Mouse (Mus musculus) forebrain, embryonic 11.5 days (tissue): Measurements from ENCODE around the gene Angpt4. TPM values are rescaled to one million over a fixed set of nuclear protein-coding genes. Genes with fewer than 3 reads are reported as not detected.

ENCODE experiments used
- ATAC-seq: fragments of 200-750 bp; cut with Nextera tagmentation; replicated peaks from 2 replicates; pipeline ENCODE4 v1.8.0; 2017; ENCODE audit warnings: moderate TSS enrichment; ENCODE audit not compliant: low FRiP score
- DNase-seq: peaks from one replicate; pipeline ENCODE4 v3.0.0-alpha.2; 2017; ENCODE audit warnings: low spot score
- H3K27ac ChIP-seq: fragments of 300-500 bp; sonication (generic); 2 replicates; pipeline ENCODE4 v1.5.1; 2014; ENCODE audit warnings: low read depth, low read length
- H3K27me3 ChIP-seq: fragments of 300-500 bp; sonication (generic); 2 replicates; pipeline ENCODE4 v1.6.1; 2014; ENCODE audit warnings: mild to moderate bottlenecking, low read length, mixed read lengths; ENCODE audit not compliant: control insufficient read depth, insufficient read depth
- H3K36me3 ChIP-seq: fragments of 300-500 bp; sonication (generic); 2 replicates; pipeline ENCODE4 v1.6.1; 2014; ENCODE audit warnings: mild to moderate bottlenecking, low read length, moderate library complexity, mixed read lengths; ENCODE audit not compliant: control insufficient read depth, insufficient read depth
- H3K4me1 ChIP-seq: fragments of 300-500 bp; sonication (generic); replicated peaks from 2 replicates; pipeline ENCODE4 v1.6.1; 2014; ENCODE audit warnings: low read length, mixed read lengths; ENCODE audit not compliant: control insufficient read depth, insufficient read depth
- H3K4me2 ChIP-seq: fragments of 300-500 bp; sonication (generic); 2 replicates; pipeline ENCODE4 v1.6.1; 2014; ENCODE audit warnings: low read depth, mild to moderate bottlenecking, low read length, moderate library complexity, mixed read lengths; ENCODE audit not compliant: severe bottlenecking
- H3K4me3 ChIP-seq: fragments of 300-500 bp; sonication (generic); 2 replicates; pipeline ENCODE4 v1.5.1; 2014; ENCODE audit warnings: low read depth, low read length
- H3K9ac ChIP-seq: fragments of 300-500 bp; sonication (generic); 2 replicates; pipeline ENCODE4 v1.6.1; 2014; ENCODE audit warnings: low read length
- H3K9me3 ChIP-seq: fragments of 300-500 bp; sonication (generic); 2 replicates; pipeline ENCODE4 v1.6.1; 2016; ENCODE audit warnings: low read length, mixed read lengths; ENCODE audit not compliant: control insufficient read depth
- WGBS: fragments of 180-500 bp; shearing (Covaris S2); extraction: QIAGEN DNeasy Blood & Tissue Kit; methylation state at CpG from one replicate; pipeline ENCODE4 v1.1.7; 2014; 5-methylcytosine and 5-hydroxymethylcytosine counted together
- polyA plus RNA-seq: library from polyadenylated mRNA; unstranded; fragments of >200 nt; fragmentation: Nextera tagmentation; extraction: Ambion mirVana; gene quantifications from 2 replicates; pipeline ENCODE4 v1.2.1, GENCODE M21; 2014

The Angpt4 gene
- polyA plus RNA-seq, 1 experiment from 2014 or later = not detected

- ATAC-seq (no peak), DNase-seq (no peak)
- no peak overlapping the region for H3K4me3 ChIP-seq
- H3K27ac ChIP-seq = no peak overlapping the region
- no peaks in the 10 kb centered on the region for H3K27me3 ChIP-seq
- no peak overlapping the region for H3K4me2 ChIP-seq
- WGBS = 56% methylated on average over 4 of the region's 4 CpGs
- no peaks in the 10 kb centered on the region for H3K36me3 ChIP-seq
- H3K4me1 ChIP-seq = peaks cover 3% of the 10 kb centered on the region; the same call in 1 of the 2 replicates
- no peaks in the 10 kb centered on the region for H3K9me3 ChIP-seq
- H3K9ac ChIP-seq = no peak overlapping the region
Measured at GRCm38 (mm10) chr2:151921596-151921995, 10.6 kb downstream of the Angpt4 start.

DNA sequence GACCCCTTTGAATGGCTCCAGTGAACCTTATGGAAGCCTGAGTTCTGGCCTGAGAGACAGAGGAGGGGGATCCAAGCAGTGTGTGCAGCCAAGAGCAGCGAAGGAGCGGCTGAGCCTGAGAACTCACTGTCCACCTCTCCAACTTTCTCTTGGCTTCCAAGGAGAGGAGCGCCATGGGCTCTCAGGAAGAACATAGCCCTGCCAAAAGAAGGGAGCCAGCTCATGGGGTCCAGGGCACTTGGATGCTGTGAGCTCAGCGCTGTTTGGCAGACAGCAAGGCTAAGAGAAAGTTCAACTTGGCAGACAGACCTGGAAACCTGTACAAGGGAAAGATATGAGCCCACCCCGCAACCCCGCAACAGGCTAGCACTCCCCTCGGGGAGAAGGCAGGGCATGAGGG is 13.3 kb downstream of the Angpt4 start:
- DNase-seq = no peak
- no peak for ATAC-seq
- no peak overlapping the region for H3K9ac ChIP-seq
- no peak overlapping the region for H3K4me3 ChIP-seq
- no peak overlapping the region for H3K27ac ChIP-seq
- WGBS = 81% methylated on average over 7 of the region's 7 CpGs
- H3K4me1 ChIP-seq = peaks cover 3% of the 10 kb centered on the region; the same call in 1 of the 2 replicates
- no peaks in the 10 kb centered on the region for H3K36me3 ChIP-seq
- no peak overlapping the region for H3K4me2 ChIP-seq
- no peaks in the 10 kb centered on the region for H3K27me3 ChIP-seq
- H3K9me3 ChIP-seq = no peaks in the 10 kb centered on the region

DNA sequence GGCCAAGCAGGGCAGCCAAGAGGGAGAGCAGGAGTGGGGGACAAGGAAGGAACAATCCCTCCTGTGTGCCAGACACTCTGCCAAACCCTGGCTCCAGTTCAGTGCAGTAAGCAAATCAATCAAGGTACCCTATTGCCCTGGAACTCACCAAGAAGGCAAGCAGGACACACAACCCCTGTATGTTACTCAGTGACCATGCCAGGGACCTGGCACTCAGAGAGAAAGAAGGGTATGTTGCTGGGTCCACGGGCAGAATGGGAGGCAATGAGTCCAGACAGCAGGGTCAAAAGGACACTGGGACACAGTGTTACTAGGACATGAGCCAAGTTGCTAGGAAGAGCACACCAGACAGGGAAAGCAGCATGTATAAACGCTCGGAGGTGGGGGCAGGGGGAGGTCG is 14.7 kb downstream of the Angpt4 start:
- H3K4me2 ChIP-seq = no peak overlapping the region
- no peak overlapping the region for H3K4me3 ChIP-seq
- ATAC-seq (no peak), DNase-seq (no peak)
- H3K36me3 ChIP-seq = no peaks in the 10 kb centered on the region
- H3K27me3 ChIP-seq = no peaks in the 10 kb centered on the region
- 68% methylated on average over 4 of the region's 4 CpGs for WGBS
- H3K27ac ChIP-seq = no peak overlapping the region
- H3K4me1 ChIP-seq = peaks cover 3% of the 10 kb centered on the region; the same call in 1 of the 2 replicates
- H3K9ac ChIP-seq = no peak overlapping the region
- no peaks in the 10 kb centered on the region for H3K9me3 ChIP-seq

DNA sequence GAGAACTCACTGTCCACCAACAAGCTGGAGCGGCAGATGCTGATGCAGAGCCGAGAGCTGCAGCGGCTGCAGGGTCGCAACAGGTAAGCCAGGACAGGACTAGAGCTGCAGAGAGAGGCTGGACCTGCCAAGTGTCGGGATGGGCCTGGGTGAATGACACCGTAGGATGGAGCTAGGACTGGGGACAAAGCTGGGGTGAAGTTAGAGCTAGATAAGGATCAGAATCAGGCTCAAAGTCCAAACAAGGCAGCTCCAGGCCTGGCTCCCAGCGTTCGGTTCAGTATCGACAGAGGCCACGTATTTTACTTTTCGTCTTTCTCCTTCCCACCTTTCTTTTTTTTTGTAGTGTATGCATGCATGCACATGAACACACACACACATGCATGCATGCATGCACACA is 16.1 kb downstream of the Angpt4 start:
- H3K4me3 ChIP-seq = no peak overlapping the region
- no peak for ATAC-seq
- 90% methylated on average over 11 of the region's 11 CpGs for WGBS
- no peaks in the 10 kb centered on the region for H3K4me1 ChIP-seq
- H3K9me3 ChIP-seq = no peaks in the 10 kb centered on the region
- H3K27me3 ChIP-seq = no peaks in the 10 kb centered on the region
- no peak for DNase-seq
- no peak overlapping the region for H3K27ac ChIP-seq
- no peaks in the 10 kb centered on the region for H3K36me3 ChIP-seq
- no peak overlapping the region for H3K9ac ChIP-seq
- no peak overlapping the region for H3K4me2 ChIP-seq

DNA sequence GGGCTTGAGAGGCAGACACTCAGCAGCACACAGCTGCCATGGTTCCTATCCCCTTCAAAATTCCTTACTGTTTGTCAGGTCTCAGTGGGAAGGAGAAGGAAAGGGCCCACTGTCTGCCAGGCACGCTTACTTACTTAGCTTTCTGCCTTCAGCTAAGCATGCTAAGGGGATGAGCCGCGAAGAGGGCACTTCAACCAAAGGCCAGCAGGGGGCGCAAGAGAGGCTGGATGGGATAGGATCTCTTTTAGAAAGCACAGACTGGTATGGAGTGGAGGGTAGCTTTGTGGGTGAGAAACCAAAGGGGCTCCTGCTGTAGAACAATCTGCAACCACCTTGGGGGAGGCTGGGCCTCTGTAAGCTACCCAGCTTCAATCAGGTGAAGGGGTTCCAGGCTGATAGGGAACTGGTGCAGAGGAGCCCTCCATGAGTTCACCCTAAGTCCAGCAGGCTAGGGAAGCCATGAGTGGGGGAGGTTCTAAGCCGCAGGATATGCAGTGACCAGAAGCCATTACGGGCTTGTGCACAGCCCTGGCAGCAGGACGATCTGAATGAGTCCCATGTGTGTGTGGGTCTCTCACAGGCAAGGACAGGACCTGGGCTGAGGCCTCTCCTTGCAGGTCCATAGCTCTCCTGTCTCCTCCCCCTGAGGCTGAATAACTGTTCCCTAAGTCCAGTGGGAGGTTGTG is 19.5 kb downstream of the Angpt4 start:
- H3K9me3 ChIP-seq = no peaks in the 10 kb centered on the region
- DNase-seq (peak; percentile 91), ATAC-seq (peak; percentile 81)
- no peak overlapping the region for H3K27ac ChIP-seq
- no peak overlapping the region for H3K9ac ChIP-seq
- no peaks in the 10 kb centered on the region for H3K4me1 ChIP-seq
- H3K27me3 ChIP-seq = no peaks in the 10 kb centered on the region
- no peaks in the 10 kb centered on the region for H3K36me3 ChIP-seq
- 32% methylated on average over 7 of the region's 7 CpGs for WGBS
- H3K4me2 ChIP-seq = no peak overlapping the region
- H3K4me3 ChIP-seq = no peak overlapping the region

GRCm38 (mm10) chr2:151937893-151938292 is 26.9 kb downstream of the Angpt4 start:
- ATAC-seq (no peak), DNase-seq (peak; percentile 54)
- H3K4me1 ChIP-seq = no peaks in the 10 kb centered on the region
- H3K27ac ChIP-seq = no peak overlapping the region
- no peaks in the 10 kb centered on the region for H3K27me3 ChIP-seq
- no peaks in the 10 kb centered on the region for H3K9me3 ChIP-seq
- no peak overlapping the region for H3K4me2 ChIP-seq
- WGBS = 67% methylated on average over 3 of the region's 3 CpGs
- H3K36me3 ChIP-seq = no peaks in the 10 kb centered on the region
- no peak overlapping the region for H3K9ac ChIP-seq
- H3K4me3 ChIP-seq = no peak overlapping the region

DNA sequence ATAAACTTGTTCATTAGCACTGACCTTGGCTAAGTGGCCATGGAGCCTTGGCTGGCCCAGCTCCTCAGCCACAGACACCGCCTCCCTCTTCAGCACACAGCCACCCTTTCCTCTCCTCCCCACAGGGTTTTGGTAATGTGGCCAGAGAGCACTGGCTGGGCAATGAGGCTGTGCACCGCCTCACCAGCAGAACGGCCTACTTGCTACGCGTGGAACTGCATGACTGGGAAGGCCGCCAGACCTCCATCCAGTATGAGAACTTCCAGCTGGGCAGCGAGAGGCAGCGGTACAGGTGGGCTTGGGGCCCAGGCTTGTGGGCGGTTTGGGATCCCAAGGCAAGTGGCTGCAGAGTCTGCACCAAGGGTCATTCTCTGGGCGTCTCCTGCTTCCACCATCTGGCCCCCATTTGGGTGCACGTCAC is 27.8 kb downstream of the Angpt4 start:
- Histone ChIP-seq H3K9ac (no peak overlapping the region), H3K4me3 (no peak overlapping the region), H3K27ac (no peak overlapping the region), H3K36me3 (no peaks in the 10 kb centered on the region), H3K4me2 (no peak overlapping the region), H3K27me3 (no peaks in the 10 kb centered on the region), H3K4me1 (no peaks in the 10 kb centered on the region), H3K9me3 (no peaks in the 10 kb centered on the region)
- DNase-seq (no peak), ATAC-seq (no peak)
- 77% methylated on average over 11 of the region's 11 CpGs for WGBS

GRCm38 (mm10) chr2:151939651-151940420 is 28.8 kb downstream of the Angpt4 start:
- Histone ChIP-seq H3K4me3 (no peak overlapping the region), H3K36me3 (no peaks in the 10 kb centered on the region), H3K27me3 (no peaks in the 10 kb centered on the region), H3K4me1 (no peaks in the 10 kb centered on the region), H3K4me2 (no peak overlapping the region), H3K9me3 (no peaks in the 10 kb centered on the region), H3K27ac (no peak overlapping the region), H3K9ac (no peak overlapping the region)
- 88% methylated on average over 5 of the region's 5 CpGs for WGBS
- no peak for ATAC-seq
- no peak for DNase-seq
